Mouse (Mus musculus) megakaryocyte, embryonic 14.5 days (primary cell): ENCODE data around the gene Tmem247.

ENCODE experiments used
- FLI1 ChIP-seq: IDR thresholded peaks from 2 replicates; pipeline ENCODE4 v1.6.1; 2012; ENCODE audit warnings: low read length, inconsistent platforms, mixed read lengths
- GATA1 ChIP-seq: IDR thresholded peaks from 3 replicates; pipeline ENCODE4 v1.6.1; 2012; ENCODE audit warnings: mixed read lengths, low read length, inconsistent platforms, borderline replicate concordance

DNA sequence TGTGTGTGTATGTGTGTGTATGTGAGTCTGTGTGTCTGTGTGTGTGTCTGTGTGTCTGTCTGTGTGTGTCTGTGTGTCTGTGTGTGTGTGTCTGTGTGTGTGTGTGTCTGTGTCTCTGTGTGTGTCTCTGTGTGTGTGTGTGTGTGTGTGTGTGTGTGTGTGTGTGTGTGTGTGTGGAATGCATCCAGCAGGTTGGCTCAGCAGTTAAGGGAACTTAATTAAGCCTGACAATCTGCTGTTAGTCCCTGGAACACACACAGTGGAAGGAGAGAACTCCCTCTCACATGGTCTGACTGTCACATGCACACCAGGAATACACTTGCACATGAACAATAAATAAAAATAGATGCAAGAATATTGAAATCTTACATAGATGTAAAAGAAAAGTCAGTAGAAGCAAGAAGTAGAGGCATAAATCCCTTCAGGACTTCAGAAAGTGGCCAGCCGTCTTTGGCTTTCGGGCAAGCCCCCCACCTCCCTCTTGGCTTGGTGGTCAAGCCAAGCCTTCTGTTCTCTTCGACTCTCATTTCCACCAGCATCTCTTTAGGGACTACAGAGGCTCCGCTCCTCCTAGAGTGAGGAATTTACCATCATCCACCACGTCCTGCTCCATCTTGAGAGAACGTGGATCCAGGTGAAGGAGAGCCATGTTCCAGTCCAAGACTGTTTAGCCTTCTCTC lies 19.5 kb upstream of the Tmem247 start:
- TF ChIP-seq GATA1 (no peak), FLI1 (no peak)
